Mouse (Mus musculus): ENCODE measurements around the gene Gpa33. TPM values are rescaled to one million over a fixed set of nuclear protein-coding genes. Genes with fewer than 3 reads are reported as not detected.
"Not testable (repeated sequence)": the region's sequence is repeated elsewhere in the genome, so short reads cannot be mapped to it uniquely, and the experiment has no call there.

The Gpa33 gene
- polyA plus RNA-seq, 1 experiment from 2014 or later, result 0.08 TPM

DNA sequence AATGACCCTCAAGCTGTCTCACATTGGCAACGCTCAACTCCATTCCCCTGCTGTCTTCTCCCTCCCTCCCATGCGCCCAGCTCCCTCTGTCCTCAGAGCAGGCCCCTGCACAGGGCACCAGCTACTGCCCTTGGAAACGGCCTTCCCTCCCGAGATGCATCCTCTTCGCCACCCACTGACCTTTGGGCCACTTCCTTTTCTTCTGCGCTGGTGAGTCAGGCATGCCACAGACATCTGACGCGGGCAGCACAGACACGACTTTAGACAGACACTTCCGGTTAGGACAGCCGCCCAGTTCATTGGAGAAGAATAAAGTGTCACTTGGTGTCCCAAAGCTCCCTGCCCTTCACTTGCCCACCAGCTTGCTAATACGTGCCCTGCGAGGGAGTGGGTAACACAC, 8.1 kb downstream of the Gpa33 start:
- no peak overlapping the region for H3K9ac ChIP-seq (ENCODE audit: low read length)
- no peak overlapping the region for H3K27ac ChIP-seq (replicated peaks; ENCODE audit: low read depth, low read length)
- H3K4me1 ChIP-seq (ENCODE audit: control insufficient read depth, insufficient read depth, low read length), result 0 out of 2 replicates have a peak, but pooled peaks cover 2% of the 10 kb centered on the region
- no peaks in the 10 kb centered on the region for H3K36me3 ChIP-seq (ENCODE audit: control insufficient read depth, insufficient read depth, low read length)
- no peak overlapping the region for H3K4me3 ChIP-seq (ENCODE audit: low read depth, low read length)
- 65% methylated on average over 13 of the region's 13 CpGs for WGBS
- H3K9me3 ChIP-seq (ENCODE audit: control insufficient read depth, low read length), result no peaks in the 10 kb centered on the region
- H3K4me2 ChIP-seq (ENCODE audit: low read depth, severe bottlenecking), result no peak overlapping the region
- no peaks in the 10 kb centered on the region for H3K27me3 ChIP-seq (ENCODE audit: control insufficient read depth, insufficient read depth, low read length)
- DNase-seq (ENCODE audit: low spot score), result no peak
- no peak for ATAC-seq (ENCODE audit: insufficient number of reproducible peaks, low FRiP score, low TSS enrichment, low read depth)

DNA sequence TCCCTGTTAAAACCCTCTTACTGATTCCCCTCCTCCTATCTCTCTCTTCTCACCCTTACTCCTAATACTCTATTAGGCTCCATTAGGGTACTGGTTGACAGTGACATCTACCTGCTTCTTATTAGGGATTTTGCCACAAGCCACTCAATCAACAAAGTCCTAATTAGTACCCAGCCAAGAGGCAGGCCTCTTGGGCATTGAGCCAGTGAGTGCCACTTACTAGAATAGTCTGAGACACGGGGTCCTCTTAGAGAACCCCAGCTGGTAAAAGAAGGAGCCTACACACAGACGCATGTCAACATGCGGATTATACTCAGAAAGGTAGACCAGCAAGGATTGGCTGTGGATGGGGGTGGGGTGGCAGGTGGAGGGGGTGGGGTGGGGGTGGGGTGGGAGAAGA, 9.1 kb downstream of the Gpa33 start:
- ATAC-seq (ENCODE audit: insufficient number of reproducible peaks, low FRiP score, low TSS enrichment, low read depth), result no peak
- H3K4me3 ChIP-seq (ENCODE audit: low read depth, low read length), result no peak overlapping the region
- H3K4me1 ChIP-seq (ENCODE audit: control insufficient read depth, insufficient read depth, low read length), result 0 out of 2 replicates have a peak, but pooled peaks cover 2% of the 10 kb centered on the region
- WGBS, result 85% methylated on average over 3 of the region's 3 CpGs
- no peak for DNase-seq (ENCODE audit: low spot score)
- no peaks in the 10 kb centered on the region for H3K36me3 ChIP-seq (ENCODE audit: control insufficient read depth, insufficient read depth, low read length)
- H3K27me3 ChIP-seq (ENCODE audit: control insufficient read depth, insufficient read depth, low read length), result no peaks in the 10 kb centered on the region
- no peaks in the 10 kb centered on the region for H3K9me3 ChIP-seq (ENCODE audit: control insufficient read depth, low read length)
- H3K9ac ChIP-seq (ENCODE audit: low read length), result no peak overlapping the region
- no peak overlapping the region for H3K4me2 ChIP-seq (ENCODE audit: low read depth, severe bottlenecking)
- no peak overlapping the region for H3K27ac ChIP-seq (replicated peaks; ENCODE audit: low read depth, low read length)

DNA sequence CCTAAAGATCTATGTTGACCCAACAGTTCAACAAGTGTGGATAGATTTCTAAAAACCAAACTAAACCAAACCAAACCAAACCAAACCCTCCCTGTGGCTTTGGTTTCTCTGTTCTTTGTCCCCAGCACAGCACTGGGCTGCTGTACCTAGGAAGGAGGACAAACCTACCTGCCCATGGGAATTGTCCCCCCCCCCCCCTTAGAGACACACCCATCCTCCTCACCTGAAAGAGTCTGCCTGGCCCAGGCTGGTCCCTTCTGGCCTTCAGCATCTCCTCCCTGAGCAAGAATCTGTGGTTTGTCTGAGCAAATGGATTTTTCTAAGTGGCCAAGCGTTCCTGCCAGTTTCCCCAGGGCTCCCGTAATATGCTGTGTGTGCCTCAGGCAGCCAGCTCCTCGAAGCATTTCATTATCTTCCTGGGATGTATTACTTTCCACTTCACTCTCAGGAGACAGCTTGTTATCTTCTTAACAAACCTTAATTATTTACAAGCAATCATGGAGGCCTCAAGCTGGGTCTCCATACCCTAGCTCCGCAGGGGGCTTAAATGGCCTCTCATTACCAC, 9.7 kb downstream of the Gpa33 start:
- no peak overlapping the region for H3K27ac ChIP-seq (replicated peaks; ENCODE audit: low read depth, low read length)
- H3K4me2 ChIP-seq (ENCODE audit: low read depth, severe bottlenecking), result no peak overlapping the region
- H3K9me3 ChIP-seq (ENCODE audit: control insufficient read depth, low read length), result no peaks in the 10 kb centered on the region
- H3K9ac ChIP-seq (ENCODE audit: low read length), result no peak overlapping the region
- no peaks in the 10 kb centered on the region for H3K36me3 ChIP-seq (ENCODE audit: control insufficient read depth, insufficient read depth, low read length)
- 0 out of 2 replicates have a peak, but pooled peaks cover 2% of the 10 kb centered on the region for H3K4me1 ChIP-seq (ENCODE audit: control insufficient read depth, insufficient read depth, low read length)
- DNase-seq (ENCODE audit: low spot score) (no peak), ATAC-seq (ENCODE audit: insufficient number of reproducible peaks, low FRiP score, low TSS enrichment, low read depth) (no peak)
- no peak overlapping the region for H3K4me3 ChIP-seq (ENCODE audit: low read depth, low read length)
- no peaks in the 10 kb centered on the region for H3K27me3 ChIP-seq (ENCODE audit: control insufficient read depth, insufficient read depth, low read length)
- 41% methylated on average over 4 of the region's 4 CpGs for whole genome bisulfite sequencing

DNA sequence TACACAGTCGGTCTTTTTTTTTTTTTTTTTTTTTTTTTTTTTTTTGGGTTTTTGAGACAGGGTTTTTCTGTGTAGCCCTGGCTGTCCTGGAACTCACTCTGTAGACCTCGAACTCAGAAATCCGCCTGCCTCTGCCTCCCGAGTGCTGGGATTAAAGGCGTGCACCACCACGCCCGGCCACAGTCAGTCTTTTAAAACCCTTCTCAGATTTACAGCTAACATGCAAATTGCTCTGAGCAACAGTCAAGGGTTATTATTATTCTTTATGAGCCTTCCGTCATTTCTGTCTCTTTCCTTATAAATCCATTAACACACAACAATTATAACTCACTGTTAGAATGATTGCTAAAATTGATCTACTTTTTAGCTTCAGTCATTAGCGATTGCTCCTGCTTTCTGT, 11.8 kb downstream of the Gpa33 start:
- not testable (repeated sequence) for H3K4me3 ChIP-seq (ENCODE audit: low read depth, low read length); H3K9me3 ChIP-seq (ENCODE audit: control insufficient read depth, low read length); DNase-seq (ENCODE audit: low spot score); H3K27ac ChIP-seq (replicated peaks; ENCODE audit: low read depth, low read length); H3K27me3 ChIP-seq (ENCODE audit: control insufficient read depth, insufficient read depth, low read length); H3K4me1 ChIP-seq (ENCODE audit: control insufficient read depth, insufficient read depth, low read length); H3K4me2 ChIP-seq (ENCODE audit: low read depth, severe bottlenecking); H3K9ac ChIP-seq (ENCODE audit: low read length); ATAC-seq (ENCODE audit: insufficient number of reproducible peaks, low FRiP score, low TSS enrichment, low read depth); H3K36me3 ChIP-seq (ENCODE audit: control insufficient read depth, insufficient read depth, low read length)
- WGBS, result 90% methylated on average over 9 of the region's 9 CpGs

DNA sequence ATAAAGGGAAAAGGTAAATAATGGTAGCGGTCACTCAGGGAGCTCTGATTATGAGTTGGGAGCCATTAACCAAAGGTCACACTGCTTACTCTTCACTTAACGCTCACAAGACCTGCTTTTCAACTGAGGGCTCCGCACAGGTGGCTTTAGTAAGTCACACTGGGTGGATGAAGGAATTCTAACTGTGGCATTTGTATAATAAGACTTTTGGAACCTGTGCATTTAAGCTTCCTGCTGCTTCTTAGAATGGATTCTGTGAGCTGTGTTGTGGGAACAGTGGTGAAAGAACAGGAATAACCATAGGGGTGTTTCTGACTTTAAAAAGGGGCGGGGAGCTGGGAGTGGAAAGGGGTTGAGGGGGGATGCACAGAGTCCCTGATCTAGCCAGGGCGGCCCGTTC, 12.3 kb downstream of the Gpa33 start:
- no peaks in the 10 kb centered on the region for H3K36me3 ChIP-seq (ENCODE audit: control insufficient read depth, insufficient read depth, low read length)
- no peaks in the 10 kb centered on the region for H3K27me3 ChIP-seq (ENCODE audit: control insufficient read depth, insufficient read depth, low read length)
- H3K9ac ChIP-seq (ENCODE audit: low read length), result no peak overlapping the region
- no peaks in the 10 kb centered on the region for H3K9me3 ChIP-seq (ENCODE audit: control insufficient read depth, low read length)
- DNase-seq (ENCODE audit: low spot score), result no peak
- 80% methylated on average over 6 of the region's 6 CpGs for WGBS
- H3K4me2 ChIP-seq (ENCODE audit: low read depth, severe bottlenecking), result no peak overlapping the region
- 0 out of 2 replicates have a peak, but pooled peaks cover 2% of the 10 kb centered on the region for H3K4me1 ChIP-seq (ENCODE audit: control insufficient read depth, insufficient read depth, low read length)
- no peak overlapping the region for H3K4me3 ChIP-seq (ENCODE audit: low read depth, low read length)
- H3K27ac ChIP-seq (replicated peaks; ENCODE audit: low read depth, low read length), result no peak overlapping the region
- no peak for ATAC-seq (ENCODE audit: insufficient number of reproducible peaks, low FRiP score, low TSS enrichment, low read depth)

DNA sequence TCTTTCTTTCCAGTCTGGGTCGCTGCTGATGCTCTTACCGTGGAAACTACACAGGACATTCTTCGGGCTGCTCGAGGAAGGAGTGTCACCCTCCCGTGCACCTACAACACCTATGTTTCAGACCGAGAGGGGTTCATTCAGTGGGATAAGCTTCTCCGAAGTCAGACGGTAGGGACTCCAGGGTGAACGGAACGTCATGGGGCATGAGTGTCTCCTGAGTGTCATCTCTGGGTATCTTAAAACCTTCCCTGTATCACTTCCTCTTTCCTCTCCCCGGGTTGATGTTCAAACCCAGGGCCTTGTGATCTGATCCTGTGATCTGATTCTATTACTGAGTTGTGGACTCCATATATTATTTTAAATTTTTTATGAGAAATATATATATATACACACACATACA, 16.6 kb downstream of the Gpa33 start:
- Histone ChIP-seq H3K27ac (replicated peaks; ENCODE audit: low read depth, low read length) (no peak overlapping the region), H3K9me3 (ENCODE audit: control insufficient read depth, low read length) (no peaks in the 10 kb centered on the region), H3K4me3 (ENCODE audit: low read depth, low read length) (no peak overlapping the region), H3K9ac (ENCODE audit: low read length) (no peak overlapping the region), H3K4me2 (ENCODE audit: low read depth, severe bottlenecking) (no peak overlapping the region), H3K36me3 (ENCODE audit: control insufficient read depth, insufficient read depth, low read length) (no peaks in the 10 kb centered on the region), H3K27me3 (ENCODE audit: control insufficient read depth, insufficient read depth, low read length) (no peaks in the 10 kb centered on the region), H3K4me1 (ENCODE audit: control insufficient read depth, insufficient read depth, low read length) (no peaks in the 10 kb centered on the region)
- 90% methylated on average over 11 of the region's 11 CpGs for WGBS
- no peak for ATAC-seq (ENCODE audit: insufficient number of reproducible peaks, low FRiP score, low TSS enrichment, low read depth)
- no peak for DNase-seq (ENCODE audit: low spot score)

DNA sequence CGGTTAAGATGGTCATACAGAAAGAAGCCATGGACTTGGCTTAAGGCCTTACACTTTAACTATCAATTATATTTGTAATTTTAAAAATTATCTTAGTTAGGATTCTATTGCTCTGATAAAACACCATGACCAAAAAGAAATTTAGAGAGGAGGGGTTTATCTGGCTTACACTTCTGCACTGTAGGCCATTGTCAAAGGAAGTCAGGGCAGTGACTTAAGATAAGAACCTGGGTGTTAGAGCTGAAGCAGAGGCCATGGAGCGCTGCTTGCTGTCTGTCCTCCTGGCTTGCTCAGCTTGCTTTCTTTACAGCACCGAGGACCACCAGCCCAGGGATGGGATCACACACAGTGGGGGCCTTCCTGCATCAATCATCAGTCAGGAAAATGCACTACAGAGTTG, 17.6 kb downstream of the Gpa33 start:
- 73% methylated on average over 3 of the region's 3 CpGs for WGBS
- H3K9me3 ChIP-seq (ENCODE audit: control insufficient read depth, low read length), result no peaks in the 10 kb centered on the region
- no peak overlapping the region for H3K27ac ChIP-seq (replicated peaks; ENCODE audit: low read depth, low read length)
- H3K27me3 ChIP-seq (ENCODE audit: control insufficient read depth, insufficient read depth, low read length), result no peaks in the 10 kb centered on the region
- no peak for ATAC-seq (ENCODE audit: insufficient number of reproducible peaks, low FRiP score, low TSS enrichment, low read depth)
- H3K4me1 ChIP-seq (ENCODE audit: control insufficient read depth, insufficient read depth, low read length), result no peaks in the 10 kb centered on the region
- no peak overlapping the region for H3K4me2 ChIP-seq (ENCODE audit: low read depth, severe bottlenecking)
- H3K4me3 ChIP-seq (ENCODE audit: low read depth, low read length), result no peak overlapping the region
- DNase-seq (ENCODE audit: low spot score), result no peak
- no peak overlapping the region for H3K9ac ChIP-seq (ENCODE audit: low read length)
- H3K36me3 ChIP-seq (ENCODE audit: control insufficient read depth, insufficient read depth, low read length), result no peaks in the 10 kb centered on the region

DNA sequence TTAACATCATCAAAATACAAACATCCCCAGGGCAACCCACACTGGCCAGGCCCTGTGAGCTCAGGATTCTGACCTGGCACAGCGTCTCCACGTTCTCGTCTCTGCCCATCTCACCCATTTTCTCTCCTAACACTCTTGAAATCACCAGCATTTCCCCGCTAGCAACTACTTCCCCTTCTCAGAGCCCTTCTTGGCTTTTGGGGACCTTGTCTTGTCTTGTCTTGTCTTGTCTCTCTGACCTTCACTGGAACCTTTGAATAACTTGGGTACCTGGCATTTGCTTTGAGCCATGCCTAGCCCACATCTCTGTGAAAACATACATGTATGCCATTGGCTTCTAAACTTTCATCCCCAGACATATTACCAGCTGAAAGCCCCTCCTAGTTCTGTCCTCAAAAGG, 19.4 kb downstream of the Gpa33 start:
- no peaks in the 10 kb centered on the region for H3K9me3 ChIP-seq (ENCODE audit: control insufficient read depth, low read length)
- H3K4me2 ChIP-seq (ENCODE audit: low read depth, severe bottlenecking), result no peak overlapping the region
- 88% methylated on average over 4 of the region's 4 CpGs for WGBS
- H3K27ac ChIP-seq (replicated peaks; ENCODE audit: low read depth, low read length), result no peak overlapping the region
- no peak overlapping the region for H3K4me3 ChIP-seq (ENCODE audit: low read depth, low read length)
- ATAC-seq (ENCODE audit: insufficient number of reproducible peaks, low FRiP score, low TSS enrichment, low read depth) (no peak), DNase-seq (ENCODE audit: low spot score) (no peak)
- no peaks in the 10 kb centered on the region for H3K4me1 ChIP-seq (ENCODE audit: control insufficient read depth, insufficient read depth, low read length)
- no peaks in the 10 kb centered on the region for H3K36me3 ChIP-seq (ENCODE audit: control insufficient read depth, insufficient read depth, low read length)
- no peak overlapping the region for H3K9ac ChIP-seq (ENCODE audit: low read length)
- peaks cover 3% of the 10 kb centered on the region; the same call in 1 of the 2 replicates for H3K27me3 ChIP-seq (ENCODE audit: control insufficient read depth, insufficient read depth, low read length)

DNA sequence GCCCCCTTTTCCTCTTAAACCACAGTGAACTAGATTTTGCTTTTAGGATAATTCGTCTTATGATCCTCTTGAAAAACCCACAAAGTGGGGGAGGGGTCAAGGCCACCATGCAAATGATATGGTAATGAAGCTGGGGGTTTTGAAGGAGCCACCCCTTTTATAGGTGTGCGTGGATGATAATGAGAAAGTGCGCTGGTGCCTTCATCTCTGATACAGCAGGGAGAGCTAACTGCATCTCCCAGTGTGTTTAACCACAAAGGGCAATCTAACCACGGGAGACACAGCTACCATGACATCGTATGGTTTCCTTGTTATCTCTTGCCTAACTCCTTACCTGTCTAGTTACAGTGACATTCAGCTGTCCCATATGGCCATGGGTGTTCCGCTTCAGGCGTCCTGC, 20.0 kb downstream of the Gpa33 start:
- H3K4me1 ChIP-seq (ENCODE audit: control insufficient read depth, insufficient read depth, low read length), result no peaks in the 10 kb centered on the region
- H3K27ac ChIP-seq (replicated peaks; ENCODE audit: low read depth, low read length), result no peak overlapping the region
- H3K9me3 ChIP-seq (ENCODE audit: control insufficient read depth, low read length), result no peaks in the 10 kb centered on the region
- no peak for DNase-seq (ENCODE audit: low spot score)
- H3K4me2 ChIP-seq (ENCODE audit: low read depth, severe bottlenecking), result no peak overlapping the region
- H3K27me3 ChIP-seq (ENCODE audit: control insufficient read depth, insufficient read depth, low read length), result peaks cover 8% of the 10 kb centered on the region
- no peaks in the 10 kb centered on the region for H3K36me3 ChIP-seq (ENCODE audit: control insufficient read depth, insufficient read depth, low read length)
- H3K4me3 ChIP-seq (ENCODE audit: low read depth, low read length), result no peak overlapping the region
- no peak overlapping the region for H3K9ac ChIP-seq (ENCODE audit: low read length)
- no peak for ATAC-seq (ENCODE audit: insufficient number of reproducible peaks, low FRiP score, low TSS enrichment, low read depth)
- WGBS, result 87% methylated on average over 7 of the region's 7 CpGs
